Mouse (Mus musculus): ENCODE results near the gene Cnnm3.

- TF ChIP-seq GATA1 (IDR thresholded peaks at IDR 0.05; ENCODE audit: low read length), result no peak
- no peak for TF ChIP-seq TAL1 (IDR thresholded peaks at IDR 0.05; ENCODE audit: low read length)
These were observed 14.4 kb upstream of the Cnnm3 start for GRCm38 (mm10) chr1:36497312-36497711.

All from erythroblast, embryonic 14.5 days (primary cell).